Mouse (Mus musculus): Measurements from ENCODE around the gene Olfr170.
"Not testable (repeated sequence)": the region's sequence is repeated elsewhere in the genome, so short reads cannot be mapped to it uniquely, and the experiment has no call there.

Olfr170 gene

GRCm38 (mm10) chr16:19611782-19612181, at the start of gene Olfr170:
Gene Olfr170 (minus strand): TSS chr16:19611882.
- not testable (repeated sequence) for DNase-seq (ENCODE audit: low read depth, low spot score)

- no peak for DNase-seq (ENCODE audit: low read depth, low spot score)
Measured at GRCm38 (mm10) chr16:19629816-19630215, 18.1 kb upstream of the Olfr170 start, which contains the start of gene Olfr171. Gene Olfr171 (minus strand): TSS chr16:19629916.

- DNase-seq (ENCODE audit: low read depth, low spot score): no peak
Measured at GRCm38 (mm10) chr16:19603166-19603565, 8.5 kb downstream of the Olfr170 start.

GRCm38 (mm10) chr16:19571709-19572108, 40.0 kb downstream of the Olfr170 start, which contains the start of gene Olfr169:
Gene Olfr169 (minus strand): TSS chr16:19571809.
- not testable (repeated sequence) for DNase-seq (ENCODE audit: low read depth, low spot score)
